Mouse (Mus musculus) spleen, adult 2 months (tissue): ENCODE results near the gene Cybb. TPM values are rescaled to one million over a fixed set of nuclear protein-coding genes. Genes with fewer than 3 reads are reported as not detected.

Source experiments
- DNase-seq, 2 experiments: peaks; one replicate each; pipeline versions ENCODE4 v3.0.0 to v3.0.0-alpha.2; 2012 to 2021; ENCODE audit warnings: low spot score in 2 of 2, low read depth in 1 of 2
- H3K27ac ChIP-seq: fragments of 200-500 bp; 2 replicates; pipeline ENCODE4 v1.5.1; 2012; ENCODE audit warnings: low read length, inconsistent platforms; ENCODE audit not compliant: insufficient read depth
- H3K27me3 ChIP-seq: fragments of 200-500 bp; 2 replicates; pipeline ENCODE4 v1.6.1; 2012; ENCODE audit warnings: mild to moderate bottlenecking, moderate library complexity, low read length, inconsistent platforms; ENCODE audit not compliant: control insufficient read depth, insufficient read depth
- H3K36me3 ChIP-seq: fragments of 200-500 bp; 2 replicates; pipeline ENCODE4 v1.6.1; 2012; ENCODE audit warnings: mild to moderate bottlenecking, low read length, inconsistent platforms; ENCODE audit not compliant: control insufficient read depth, insufficient read depth
- H3K4me1 ChIP-seq: fragments of 200-500 bp; 2 replicates; pipeline ENCODE4 v1.6.1; 2011; ENCODE audit warnings: inconsistent platforms; ENCODE audit not compliant: control insufficient read depth, insufficient read depth, insufficient read length
- H3K4me3 ChIP-seq: fragments of 200-500 bp; 2 replicates; pipeline ENCODE4 v1.5.1; 2011; ENCODE audit warnings: mild to moderate bottlenecking, inconsistent platforms; ENCODE audit not compliant: insufficient read depth, insufficient read length; ENCODE audit errors: extremely low read depth
- CTCF ChIP-seq: fragments of 200-500 bp; IDR thresholded peaks from 2 replicates; pipeline ENCODE4 v1.5.1; 2011; ENCODE audit warnings: mild to moderate bottlenecking, inconsistent platforms; ENCODE audit not compliant: insufficient read depth, insufficient read length, insufficient replicate concordance; ENCODE audit errors: extremely low read depth
- POLR2A ChIP-seq: fragments of 200-500 bp; IDR thresholded peaks from 2 replicates; pipeline ENCODE4 v1.6.1; 2011; ENCODE audit warnings: low read depth, low read length, inconsistent platforms
- WGBS: fragments of 180-500 bp; shearing (Covaris S2); methylation state at CpG from one replicate; pipeline ENCODE4 v1.1.7; 2018; 5-methylcytosine and 5-hydroxymethylcytosine counted together
- polyA plus RNA-seq: library from polyadenylated mRNA; depleted of rRNA; stranded (reverse); fragments of >200 nt; gene quantifications from 2 replicates; pipeline ENCODE4 v1.2.3, GENCODE M21; 2012; rRNA removed

The Cybb gene
- polyA plus RNA-seq, 1 experiment: 11.8 TPM

- Histone ChIP-seq H3K27ac (peak overlapping the region; percentile 65), H3K27me3 (no peaks in the 10 kb centered on the region), H3K4me3 (no peak overlapping the region), H3K36me3 (peaks cover 2% of the 10 kb centered on the region; the same call in 1 of the 2 replicates), H3K4me1 (peaks cover 4% of the 10 kb centered on the region; the same call in 1 of the 2 replicates)
- TF ChIP-seq CTCF (no peak), POLR2A (no peak)
- WGBS: 39% methylated on average over 5 of the region's 5 CpGs
- no peak for DNase-seq
Observed at GRCm38 (mm10) chrX:9452375-9452774, 35.2 kb downstream of the Cybb start.

- Histone ChIP-seq H3K27me3 (no peaks in the 10 kb centered on the region), H3K36me3 (peaks cover 6% of the 10 kb centered on the region; the same call in 1 of the 2 replicates), H3K27ac (peak overlapping the region; percentile 82), H3K4me3 (no peak overlapping the region), H3K4me1 (peaks cover 2% of the 10 kb centered on the region; the same call in 1 of the 2 replicates)
- DNase-seq: no peak
- TF ChIP-seq CTCF (no peak), POLR2A (no peak)
Observed at GRCm38 (mm10) chrX:9447284-9447683, 40.3 kb downstream of the Cybb start.

GRCm38 (mm10) chrX:9441102-9441501 is 46.5 kb downstream of the Cybb start:
- H3K4me3 ChIP-seq: no peak overlapping the region
- H3K36me3 ChIP-seq: peaks cover 6% of the 10 kb centered on the region; the same call in 1 of the 2 replicates
- TF ChIP-seq CTCF: no peak
- TF ChIP-seq POLR2A: no peak
- no peak overlapping the region for H3K27ac ChIP-seq
- 75% methylated on average over 4 of the region's 4 CpGs for WGBS
- H3K27me3 ChIP-seq: no peaks in the 10 kb centered on the region
- H3K4me1 ChIP-seq: no peaks in the 10 kb centered on the region
- DNase-seq: peak in 1 of 2 experiments; percentile 9

GRCm38 (mm10) chrX:9440556-9440955 is 47.0 kb downstream of the Cybb start:
- WGBS: 88% methylated on average over 4 of the region's 4 CpGs
- DNase-seq: no peak
- TF ChIP-seq POLR2A (no peak), CTCF (no peak)
- Histone ChIP-seq H3K4me1 (no peaks in the 10 kb centered on the region), H3K36me3 (peaks cover 6% of the 10 kb centered on the region; the same call in 1 of the 2 replicates), H3K27ac (no peak overlapping the region), H3K4me3 (no peak overlapping the region), H3K27me3 (no peaks in the 10 kb centered on the region)

- TF ChIP-seq CTCF (no peak), POLR2A (no peak)
Observed at GRCm38 (mm10) chrX:9439257-9439656, 48.3 kb downstream of the Cybb start.

GRCm38 (mm10) chrX:9413889-9414288 is 73.7 kb downstream of the Cybb start:
- H3K4me3 ChIP-seq: no peak overlapping the region
- H3K27me3 ChIP-seq: no peaks in the 10 kb centered on the region
- DNase-seq: no peak
- no peak overlapping the region for H3K27ac ChIP-seq
- TF ChIP-seq CTCF (no peak), POLR2A (no peak)
- H3K4me1 ChIP-seq: no peaks in the 10 kb centered on the region
- no peaks in the 10 kb centered on the region for H3K36me3 ChIP-seq
- 74% methylated on average over 5 of the region's 5 CpGs for WGBS

More at GRCm38 (mm10) chrX:9439257-9439656, 48.3 kb downstream of the Cybb start:
- WGBS: 88% methylated on average over 2 of the region's 2 CpGs
- H3K27ac ChIP-seq: no peak overlapping the region
- no peaks in the 10 kb centered on the region for H3K4me1 ChIP-seq
- peaks cover 6% of the 10 kb centered on the region; the same call in 1 of the 2 replicates for H3K36me3 ChIP-seq
- no peaks in the 10 kb centered on the region for H3K27me3 ChIP-seq
- no peak for DNase-seq
- no peak overlapping the region for H3K4me3 ChIP-seq

Other genes starting within 250 kb of the Cybb start
- 0.09 TPM in 1 of 2 replicates, not detected in the other for gene Gm14862, start 230.9 kb downstream of the Cybb start, polyA plus RNA-seq
- gene Xk, start 215.0 kb downstream of the Cybb start, polyA plus RNA-seq: 2.2 and 3.6 TPM in 2 replicates
- gene H2al1m, start 204.0 kb downstream of the Cybb start, polyA plus RNA-seq: 0.37 and 0.93 TPM in 2 replicates
- gene H2al1k, start 137.1 kb downstream of the Cybb start, polyA plus RNA-seq: not detected in 2 replicates
- gene H2al1o, start 84.6 kb upstream of the Cybb start, polyA plus RNA-seq: not detected in 2 replicates
- gene Dynlt3, start 175.2 kb upstream of the Cybb start, polyA plus RNA-seq: 3.1 and 3.8 TPM in 2 replicates